Mouse (Mus musculus): ENCODE results near the gene Tifab. TPM values are rescaled to one million over a fixed set of nuclear protein-coding genes. Genes with fewer than 3 reads are reported as not detected.

The Tifab gene
- total RNA-seq, 2 experiments from 2014 or later: 0.89 to 0.94 TPM

GRCm38 (mm10) chr13:56181424-56181823, 2.7 kb upstream of the Tifab start:
- DNase-seq: no peak
- intact Hi-C loops (cut with DNase I): no loop called here

- intact Hi-C loops (cut with DNase I): no loop called here
- DNase-seq: no peak
Measured at GRCm38 (mm10) chr13:56176310-56176709, 2.4 kb downstream of the Tifab start.

GRCm38 (mm10) chr13:56175848-56176247, 2.8 kb downstream of the Tifab start:
- no peak for DNase-seq
- intact Hi-C loops (cut with DNase I): no loop called here

- intact Hi-C loops (cut with DNase I): no loop called here
- DNase-seq: no peak
Measured at GRCm38 (mm10) chr13:56172901-56173545, 5.7 kb downstream of the Tifab start.

- intact Hi-C loops (cut with DNase I): no loop called here
- no peak for DNase-seq
Measured at GRCm38 (mm10) chr13:56172106-56172505, 6.6 kb downstream of the Tifab start.

- DNase-seq: no peak
- intact Hi-C loops (cut with DNase I): no loop called here
Measured at GRCm38 (mm10) chr13:56168403-56168781, 10.3 kb downstream of the Tifab start.

- intact Hi-C loops (cut with DNase I): no loop called here
- DNase-seq: no peak
Measured at GRCm38 (mm10) chr13:56167446-56168402, 11.0 kb downstream of the Tifab start.

GRCm38 (mm10) chr13:56165561-56165960, 13.1 kb downstream of the Tifab start:
- no peak for DNase-seq
- intact Hi-C loops (cut with DNase I): no loop called here

GRCm38 (mm10) chr13:56164372-56164771, 14.3 kb downstream of the Tifab start:
- no peak for DNase-seq
- intact Hi-C loops (cut with DNase I): no loop called here

- DNase-seq: peak; percentile 60
- intact Hi-C loops (cut with DNase I): no loop called here
Measured at GRCm38 (mm10) chr13:56163751-56164150, 14.9 kb downstream of the Tifab start.

GRCm38 (mm10) chr13:56162859-56163258, 15.8 kb downstream of the Tifab start:
- no peak for DNase-seq
- intact Hi-C loops (cut with DNase I): no loop called here

- no peak for DNase-seq
- intact Hi-C loops (cut with DNase I): no loop called here
Measured at GRCm38 (mm10) chr13:56159614-56160363, 18.9 kb downstream of the Tifab start.

GRCm38 (mm10) chr13:56159016-56159601, 19.6 kb downstream of the Tifab start:
- intact Hi-C loops (cut with DNase I): no loop called here
- no peak for DNase-seq

GRCm38 (mm10) chr13:56155671-56156070, 23.0 kb downstream of the Tifab start:
- intact Hi-C loops (cut with DNase I): no loop called here
- DNase-seq: no peak

- intact Hi-C loops (cut with DNase I): no loop called here
- DNase-seq: no peak
Measured at GRCm38 (mm10) chr13:56155048-56155447, 23.6 kb downstream of the Tifab start.

GRCm38 (mm10) chr13:56152773-56153460, 25.8 kb downstream of the Tifab start:
- DNase-seq: no peak
- intact Hi-C loops (cut with DNase I): no loop called here

GRCm38 (mm10) chr13:56151404-56152226, 27.1 kb downstream of the Tifab start:
- intact Hi-C loops (cut with DNase I): no loop called here
- DNase-seq: peak; percentile 71

- intact Hi-C loops (cut with DNase I): no loop called here
Measured at GRCm38 (mm10) chr13:56145523-56145922, 33.2 kb downstream of the Tifab start.

GRCm38 (mm10) chr13:56144021-56144420, 34.7 kb downstream of the Tifab start:
- no peak for DNase-seq
- intact Hi-C loops (cut with DNase I): no loop called here

More at GRCm38 (mm10) chr13:56145523-56145922, 33.2 kb downstream of the Tifab start:
- DNase-seq: no peak

Data from left cerebral cortex, postnatal 4 days (tissue).